ENCODE assay signal across 8 mouse cellular contexts in genomic region chr5:125150951-125151564, GRCm38 (mm10). TPM values are rescaled to one million over a fixed set of nuclear protein-coding genes. Genes with fewer than 3 reads are reported as not detected.
A peak's percentile ranks its signal among the peaks of the same experiment; 100 is the strongest.
DNase-seq lines count a peak whose midpoint lies in the region; ATAC-seq and TF ChIP-seq lines count a peak whose summit lies in the region.

No protein-coding gene starts in this region.

- 21% methylated on average over 10 of the region's 10 CpGs for WGBS in heart, embryonic 13.5 days
- WGBS in limb, embryonic 11.5 days, result 10% methylated on average over 10 of the region's 10 CpGs

- no peaks in the 10 kb centered on the region for H3K27me3 ChIP-seq in C2C12 (ENCODE audit: control insufficient read depth, insufficient read depth, insufficient read length)
- H3K27me3 ChIP-seq in heart, embryonic 13.5 days (replicated peaks), result no peaks in the 10 kb centered on the region
- H3K27me3 ChIP-seq in limb, embryonic 11.5 days (ENCODE audit: control insufficient read depth, insufficient read depth, low read length), result no peaks in the 10 kb centered on the region

- H3ac ChIP-seq in C2C12 (ENCODE audit: control insufficient read depth, insufficient read length, low read depth), result no peak overlapping the region

- peaks cover 84% of the 10 kb centered on the region for H3K79me3 ChIP-seq in C2C12 (ENCODE audit: low read depth)

- H3K4me2 ChIP-seq in heart, embryonic 13.5 days, result peak overlapping the region; percentile 47
- peak overlapping the region; percentile 35; the same call in 1 of the 2 replicates for H3K4me2 ChIP-seq in limb, embryonic 11.5 days (ENCODE audit: low read depth, severe bottlenecking)

- ATAC-seq in heart, embryonic 13.5 days (ENCODE audit: extremely low read depth, insufficient number of reproducible peaks, low FRiP score, low TSS enrichment), result no peak
- ATAC-seq in limb, embryonic 11.5 days (ENCODE audit: insufficient number of reproducible peaks, low FRiP score, low TSS enrichment, low read depth), result peak; percentile 46

- no peaks in the 10 kb centered on the region for H3K36me3 ChIP-seq in C2C12 (ENCODE audit: control insufficient read depth, insufficient read depth)
- 0 out of 2 replicates have a peak, but pooled peaks cover 3% of the 10 kb centered on the region for H3K36me3 ChIP-seq in heart, embryonic 13.5 days
- no peaks in the 10 kb centered on the region for H3K36me3 ChIP-seq in limb, embryonic 11.5 days (ENCODE audit: control insufficient read depth, insufficient read depth, low read length)

- peaks cover 98% of the 10 kb centered on the region for H3K4me1 ChIP-seq in heart, embryonic 13.5 days
- peaks cover 61% of the 10 kb centered on the region for H3K4me1 ChIP-seq in limb, embryonic 11.5 days (ENCODE audit: control insufficient read depth, insufficient read depth, low read length)

- no peak for TF ChIP-seq CTCF in C2C12 (IDR thresholded peaks at IDR 0.05; ENCODE audit: control insufficient read depth, insufficient read depth, insufficient read length)

- peak overlapping the region; percentile 84 for H3K27ac ChIP-seq in heart, embryonic 13.5 days (replicated peaks)
- H3K27ac ChIP-seq in limb, embryonic 11.5 days (replicated peaks; ENCODE audit: low read depth, low read length), result peak overlapping the region; percentile 85

- H3K9me3 ChIP-seq in heart, embryonic 13.5 days, result no peaks in the 10 kb centered on the region
- no peaks in the 10 kb centered on the region for H3K9me3 ChIP-seq in limb, embryonic 11.5 days (ENCODE audit: control insufficient read depth, low read length)

- peak; percentile 64 for DNase-seq in adipocyte (ENCODE audit: low spot score)
- DNase-seq in limb, embryonic 11.5 days (ENCODE audit: low spot score), result peak; percentile 85
- peak; percentile 83 for DNase-seq in retina, embryonic 14.5 days (ENCODE audit: low spot score)
- no peak for DNase-seq in urinary bladder, postnatal 14 days (ENCODE audit: low spot score)
- no peak for DNase-seq in spleen, postnatal 36 days (ENCODE audit: low spot score in 2 of 2)
- DNase-seq in ovary, postnatal 36 days (ENCODE audit: low spot score), result no peak

- H3K4me3 ChIP-seq in C2C12 (ENCODE audit: insufficient read depth, poor library complexity, severe bottlenecking), result no peak overlapping the region
- H3K4me3 ChIP-seq in heart, embryonic 13.5 days, result 0 out of 2 replicates have a peak overlapping the region, but pooled peaks have one; percentile 1
- no peak overlapping the region for H3K4me3 ChIP-seq in limb, embryonic 11.5 days (ENCODE audit: low read depth, low read length)

- H3K9ac ChIP-seq in heart, embryonic 13.5 days, result peak overlapping the region; percentile 71
- H3K9ac ChIP-seq in limb, embryonic 11.5 days (ENCODE audit: low read length), result peak overlapping the region; percentile 37

- peaks cover 100% of the 10 kb centered on the region for H3K79me2 ChIP-seq in C2C12 (ENCODE audit: control insufficient read depth, insufficient read depth)

TF ChIP-seq in C2C12, 6 proteins besides CTCF, POLR2A, EP300 and RAD21:
- TF ChIP-seq MYOD1 (IDR thresholded peaks at IDR 0.05; ENCODE audit: control insufficient read depth, insufficient read length, low read depth) (peak; percentile 10), MYOG (IDR thresholded peaks at IDR 0.05; ENCODE audit: control insufficient read depth, extremely low read depth, insufficient read length) (no peak), FOSL1 (IDR thresholded peaks at IDR 0.05; ENCODE audit: insufficient read depth, low read length, poor library complexity, severe bottlenecking) (no peak), USF1 (IDR thresholded peaks at IDR 0.05; ENCODE audit: low read depth) (no peak), MAX (IDR thresholded peaks at IDR 0.05) (no peak), CEBPB (IDR thresholded peaks at IDR 0.05; ENCODE audit: low read depth) (no peak)

RNA-seq across cellular contexts. Expression of gene Ncor2, which starts 28.0 kb away (rescaled TPM):
- 91.1 TPM for polyA plus RNA-seq in C2C12 (2012; fragmentation: generic; extraction: Trizol)
- 16.5 and 17.0 TPM in 2 replicates for polyA plus RNA-seq in heart, embryonic 13.5 days (2015; fragmentation: Nextera tagmentation; extraction: Ambion mirVana)
- 23.6 and 24.3 TPM in 2 replicates for polyA plus RNA-seq in limb, embryonic 11.5 days (2014; fragmentation: Nextera tagmentation; extraction: Ambion mirVana)

Comparison
In these comparisons a context has a peak if more than half of its experiments do, and no peak if none do; other contexts are left out.
1. DNase-seq: peak in adipocyte (single experiment), limb, embryonic 11.5 days (single experiment) and retina, embryonic 14.5 days (single experiment); none in urinary bladder, postnatal 14 days (single experiment), spleen, postnatal 36 days (0 of 2) and ovary, postnatal 36 days (single experiment).